Mouse (Mus musculus): ENCODE data around the gene Plekha7. TPM values are rescaled to one million over a fixed set of nuclear protein-coding genes. Genes with fewer than 3 reads are reported as not detected.

Gene Plekha7
- polyA plus RNA-seq, 1 experiment = 4.8 TPM

DNA sequence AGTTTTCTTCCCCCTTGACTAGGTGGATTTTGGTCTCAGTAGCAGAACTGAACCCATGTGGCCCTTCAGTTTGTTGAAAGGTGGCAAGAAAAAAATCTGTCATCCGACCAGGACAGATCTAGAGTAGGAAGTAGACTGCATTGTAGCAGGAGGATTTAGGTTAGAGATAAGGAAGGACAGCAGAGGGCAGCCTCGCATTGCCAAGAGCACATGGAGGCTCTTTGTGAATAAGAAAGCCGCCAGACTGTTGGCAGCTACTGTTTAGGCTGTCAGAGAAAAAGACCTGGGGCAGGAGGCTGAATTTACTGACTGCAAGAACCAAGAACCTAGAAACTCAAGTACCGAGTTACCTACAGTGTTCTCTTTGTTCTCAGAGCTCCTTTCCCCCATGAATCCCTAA lies 176.8 kb downstream of the Plekha7 start:
- TF ChIP-seq CTCF (IDR thresholded peaks at IDR 0.05; ENCODE audit: control insufficient read depth, insufficient read depth, low read length) = no peak
- no peak for TF ChIP-seq POLR2A (IDR thresholded peaks at IDR 0.05; ENCODE audit: borderline replicate concordance, control insufficient read depth, low read depth, low read length)
- H3K4me3 ChIP-seq (replicated peaks; ENCODE audit: control insufficient read depth, low read depth, low read length) = no peak overlapping the region
- 19% methylated on average over 4 of the region's 4 CpGs for WGBS

DNA sequence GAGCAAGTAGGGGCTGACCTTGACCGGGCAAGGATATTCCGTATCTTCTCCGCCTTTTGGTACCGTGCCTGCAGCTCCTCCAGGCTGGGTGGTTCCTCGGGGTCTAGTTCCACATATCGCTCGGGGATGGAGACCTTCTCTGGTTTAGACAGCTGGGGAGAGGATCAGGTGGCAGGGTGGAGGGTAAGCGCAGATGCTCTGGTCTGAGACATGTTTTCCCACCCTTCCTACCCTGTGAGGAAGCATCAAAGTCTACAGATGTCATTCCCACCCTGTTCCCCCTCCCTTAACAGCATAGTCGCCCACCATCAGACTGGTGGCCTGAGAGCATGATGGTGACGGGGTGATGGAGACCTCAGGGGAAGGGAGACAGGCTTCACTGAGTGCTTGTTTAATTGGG lies 178.8 kb downstream of the Plekha7 start:
- WGBS = 82% methylated on average over 10 of the region's 10 CpGs
- no peak for TF ChIP-seq CTCF (IDR thresholded peaks at IDR 0.05; ENCODE audit: control insufficient read depth, insufficient read depth, low read length)
- no peak for TF ChIP-seq POLR2A (IDR thresholded peaks at IDR 0.05; ENCODE audit: borderline replicate concordance, control insufficient read depth, low read depth, low read length)

More for the DNA sequence above, 176.8 kb downstream of the Plekha7 start:
- Histone ChIP-seq H3K4me1 (ENCODE audit: control insufficient read depth, insufficient read depth, low read length) (no peaks in the 10 kb centered on the region; the same call in none of the 2 replicates), H3K27ac (ENCODE audit: control insufficient read depth, insufficient read depth, low read depth, low read length, poor library complexity) (no peak overlapping the region)

DNA sequence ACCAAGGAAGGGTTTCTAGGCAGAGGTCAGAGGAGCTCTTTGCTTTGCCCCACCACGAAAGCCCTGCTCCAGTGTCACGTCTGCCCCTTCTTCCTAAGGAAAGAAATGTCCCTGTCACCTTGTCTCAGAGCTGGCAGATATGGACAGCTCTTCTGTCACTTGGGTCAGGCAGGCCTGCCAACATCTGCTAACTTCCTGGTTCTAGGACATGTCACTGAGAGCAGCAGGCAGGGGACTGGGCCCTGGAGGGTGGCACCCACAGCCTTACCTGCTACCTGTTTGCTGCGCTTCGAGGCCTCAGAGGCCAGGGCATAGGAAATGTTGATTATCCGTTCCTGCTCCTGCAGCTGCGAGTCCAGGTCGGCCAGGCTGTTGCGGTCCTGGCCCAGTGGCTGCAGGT lies 179.9 kb downstream of the Plekha7 start:
- no peak for TF ChIP-seq POLR2A (IDR thresholded peaks at IDR 0.05; ENCODE audit: borderline replicate concordance, control insufficient read depth, low read depth, low read length)
- Histone ChIP-seq H3K4me1 (ENCODE audit: control insufficient read depth, insufficient read depth, low read length) (no peaks in the 10 kb centered on the region; the same call in none of the 2 replicates), H3K27ac (ENCODE audit: control insufficient read depth, insufficient read depth, low read depth, low read length, poor library complexity) (no peak overlapping the region), H3K4me3 (replicated peaks; ENCODE audit: control insufficient read depth, low read depth, low read length) (no peak overlapping the region)
- WGBS = 80% methylated on average over 8 of the region's 8 CpGs

More for the DNA sequence above, 178.8 kb downstream of the Plekha7 start:
- Histone ChIP-seq H3K4me1 (ENCODE audit: control insufficient read depth, insufficient read depth, low read length) (no peaks in the 10 kb centered on the region; the same call in none of the 2 replicates), H3K27ac (ENCODE audit: control insufficient read depth, insufficient read depth, low read depth, low read length, poor library complexity) (no peak overlapping the region), H3K4me3 (replicated peaks; ENCODE audit: control insufficient read depth, low read depth, low read length) (no peak overlapping the region)

DNA sequence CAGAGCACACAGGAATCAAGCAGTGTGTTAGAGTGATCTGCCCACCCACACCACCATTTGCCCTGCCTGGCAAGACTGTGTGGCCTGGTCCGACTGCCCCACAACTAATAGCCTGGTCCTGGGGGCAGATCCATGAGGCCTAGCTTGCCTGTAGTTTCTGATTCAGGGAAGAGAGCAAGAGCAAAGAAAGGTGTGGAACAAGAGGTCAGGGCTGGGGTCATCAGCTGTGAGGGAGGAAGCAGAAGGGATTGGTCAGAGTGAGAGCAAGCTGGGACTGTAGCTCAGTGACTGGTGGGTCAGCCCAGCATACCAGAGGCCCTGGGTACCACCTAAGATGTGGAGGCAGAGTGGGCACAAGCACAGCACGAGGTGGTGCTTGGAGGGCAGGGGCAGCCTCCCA lies 181.1 kb downstream of the Plekha7 start:
- no peaks in the 10 kb centered on the region; the same call in none of the 2 replicates for H3K4me1 ChIP-seq (ENCODE audit: control insufficient read depth, insufficient read depth, low read length)
- H3K27ac ChIP-seq (ENCODE audit: control insufficient read depth, insufficient read depth, low read depth, low read length, poor library complexity) = no peak overlapping the region
- no peak overlapping the region for H3K4me3 ChIP-seq (replicated peaks; ENCODE audit: control insufficient read depth, low read depth, low read length)
- WGBS = 81% methylated on average over 2 of the region's 2 CpGs
- TF ChIP-seq POLR2A (IDR thresholded peaks at IDR 0.05; ENCODE audit: borderline replicate concordance, control insufficient read depth, low read depth, low read length) (no peak), CTCF (IDR thresholded peaks at IDR 0.05; ENCODE audit: control insufficient read depth, insufficient read depth, low read length) (no peak)

DNA sequence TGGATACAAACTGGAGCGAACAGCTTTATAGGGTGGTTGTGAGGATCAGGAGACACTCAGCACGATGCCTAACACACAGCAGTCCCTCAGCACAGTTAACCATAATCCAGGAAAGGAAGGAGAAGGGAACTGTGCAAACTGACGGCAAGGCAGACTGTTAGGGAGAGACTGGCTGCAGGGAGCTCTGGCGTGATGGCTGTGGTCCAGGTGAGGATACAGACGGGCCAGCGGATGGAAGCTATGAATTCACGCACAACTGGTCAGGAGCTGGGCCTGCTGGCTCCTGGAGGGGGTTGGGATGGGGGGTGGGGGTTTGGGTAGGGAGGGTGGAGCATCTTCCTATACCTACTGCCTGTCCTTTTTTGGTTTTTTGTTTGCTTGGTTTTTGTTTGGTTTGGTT lies 182.5 kb downstream of the Plekha7 start:
- Histone ChIP-seq H3K4me1 (ENCODE audit: control insufficient read depth, insufficient read depth, low read length) (no peaks in the 10 kb centered on the region; the same call in none of the 2 replicates), H3K27ac (ENCODE audit: control insufficient read depth, insufficient read depth, low read depth, low read length, poor library complexity) (no peak overlapping the region), H3K4me3 (replicated peaks; ENCODE audit: control insufficient read depth, low read depth, low read length) (no peak overlapping the region)
- WGBS = 82% methylated on average over 7 of the region's 7 CpGs
- TF ChIP-seq POLR2A (IDR thresholded peaks at IDR 0.05; ENCODE audit: borderline replicate concordance, control insufficient read depth, low read depth, low read length) = no peak
- TF ChIP-seq CTCF (IDR thresholded peaks at IDR 0.05; ENCODE audit: control insufficient read depth, insufficient read depth, low read length) = no peak

DNA sequence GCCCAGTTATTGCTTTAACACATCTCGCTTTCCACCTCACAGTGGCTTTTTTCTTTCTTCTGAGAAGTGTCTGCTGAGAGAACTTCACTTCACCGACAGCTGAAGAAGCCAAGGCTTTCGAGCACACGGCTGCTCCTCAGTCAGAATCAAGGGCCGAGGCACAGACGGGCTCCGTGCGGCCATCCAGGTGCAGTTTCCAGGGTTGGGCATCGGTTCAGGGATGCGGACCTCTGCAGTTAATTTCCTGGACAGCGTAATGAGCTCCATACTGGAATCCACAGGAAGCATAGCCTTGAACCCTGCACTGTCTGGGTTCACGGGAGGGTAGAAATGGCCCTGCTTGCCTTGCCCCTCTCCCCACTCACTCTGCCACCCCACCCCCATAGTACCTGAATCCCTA lies 184.1 kb downstream of the Plekha7 start:
- 83% methylated on average over 12 of the region's 12 CpGs for WGBS
- no peaks in the 10 kb centered on the region; the same call in none of the 2 replicates for H3K4me1 ChIP-seq (ENCODE audit: control insufficient read depth, insufficient read depth, low read length)
- no peak overlapping the region for H3K27ac ChIP-seq (ENCODE audit: control insufficient read depth, insufficient read depth, low read depth, low read length, poor library complexity)
- H3K4me3 ChIP-seq (replicated peaks; ENCODE audit: control insufficient read depth, low read depth, low read length) = no peak overlapping the region
- TF ChIP-seq POLR2A (IDR thresholded peaks at IDR 0.05; ENCODE audit: borderline replicate concordance, control insufficient read depth, low read depth, low read length) (no peak), CTCF (IDR thresholded peaks at IDR 0.05; ENCODE audit: control insufficient read depth, insufficient read depth, low read length) (no peak)

DNA sequence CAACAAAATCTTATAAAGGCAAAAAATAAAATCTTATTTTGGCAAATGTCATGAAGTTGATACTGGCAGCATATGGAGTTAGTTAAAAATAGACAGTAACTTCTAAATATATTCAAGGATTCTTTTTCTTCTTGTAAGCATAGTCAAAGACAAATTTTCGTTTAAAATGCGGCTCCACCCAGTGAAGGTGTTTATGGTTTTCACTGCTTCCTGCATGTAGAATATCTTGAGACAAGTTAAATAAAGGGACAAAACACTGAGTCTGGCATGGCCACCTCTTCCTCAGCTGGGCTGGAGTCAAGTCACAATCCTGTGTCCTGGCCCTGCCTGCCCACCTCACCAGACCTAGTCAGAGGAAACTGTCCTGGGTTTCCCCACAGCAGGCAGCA lies 184.6 kb downstream of the Plekha7 start:
- H3K4me3 ChIP-seq (replicated peaks; ENCODE audit: control insufficient read depth, low read depth, low read length) = no peak overlapping the region
- WGBS = 62% methylated on average over 2 of the region's 2 CpGs
- no peak overlapping the region for H3K27ac ChIP-seq (ENCODE audit: control insufficient read depth, insufficient read depth, low read depth, low read length, poor library complexity)
- no peak for TF ChIP-seq CTCF (IDR thresholded peaks at IDR 0.05; ENCODE audit: control insufficient read depth, insufficient read depth, low read length)
- TF ChIP-seq POLR2A (IDR thresholded peaks at IDR 0.05; ENCODE audit: borderline replicate concordance, control insufficient read depth, low read depth, low read length) = no peak
- no peaks in the 10 kb centered on the region; the same call in none of the 2 replicates for H3K4me1 ChIP-seq (ENCODE audit: control insufficient read depth, insufficient read depth, low read length)

DNA sequence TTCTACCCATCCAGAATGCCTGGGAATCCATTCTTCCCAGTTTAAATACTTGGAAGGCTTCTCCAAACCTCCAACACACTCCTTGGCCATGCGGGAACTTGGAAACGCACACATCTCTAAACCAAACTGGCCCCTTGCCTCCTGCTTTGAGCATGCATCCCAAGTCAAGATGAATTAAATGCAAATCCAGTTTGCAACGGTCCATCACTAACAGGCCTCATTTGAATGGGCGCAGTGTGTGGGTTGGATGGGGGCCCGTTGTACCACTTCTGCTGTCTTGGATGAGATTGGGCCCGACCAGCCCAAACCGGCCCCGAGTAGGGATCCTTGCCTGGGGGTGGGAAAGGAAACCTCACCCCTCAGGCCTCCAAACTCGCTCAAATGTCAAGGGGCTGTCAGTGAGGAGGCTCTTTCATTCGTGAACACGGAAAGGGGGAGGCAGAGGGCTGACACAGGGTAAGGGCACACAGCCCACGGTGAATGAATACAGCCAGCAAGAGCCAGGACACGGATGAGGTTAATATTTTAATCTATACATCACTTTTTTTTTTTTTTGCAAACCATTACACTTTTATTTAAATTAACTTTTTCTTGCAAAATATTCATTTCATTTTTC lies 185.1 kb downstream of the Plekha7 start:
- WGBS = 82% methylated on average over 13 of the region's 13 CpGs
- TF ChIP-seq CTCF (IDR thresholded peaks at IDR 0.05; ENCODE audit: control insufficient read depth, insufficient read depth, low read length) (no peak), POLR2A (IDR thresholded peaks at IDR 0.05; ENCODE audit: borderline replicate concordance, control insufficient read depth, low read depth, low read length) (no peak)

DNA sequence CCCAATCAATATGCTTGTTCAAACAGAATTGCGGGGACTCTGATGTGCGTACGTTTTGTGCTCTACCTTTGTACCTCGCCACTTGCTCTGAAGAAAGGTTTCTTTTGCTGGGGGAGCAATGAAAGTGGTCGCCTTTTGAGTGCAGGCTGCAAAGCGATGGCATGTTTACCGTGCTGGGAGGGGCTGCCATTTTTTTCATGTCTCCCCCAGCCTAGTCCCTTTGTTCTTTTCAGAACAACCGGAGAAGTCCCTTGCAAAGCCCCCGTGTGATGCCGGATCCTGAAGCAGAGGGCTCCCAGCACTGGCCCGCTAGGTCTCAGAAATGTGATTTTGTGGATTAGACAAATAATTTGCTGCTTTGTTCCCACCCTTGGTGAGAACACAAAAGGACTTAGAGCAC lies 187.0 kb downstream of the Plekha7 start:
- WGBS = 85% methylated on average over 11 of the region's 11 CpGs
- Histone ChIP-seq H3K4me3 (replicated peaks; ENCODE audit: control insufficient read depth, low read depth, low read length) (no peak overlapping the region), H3K4me1 (ENCODE audit: control insufficient read depth, insufficient read depth, low read length) (no peaks in the 10 kb centered on the region), H3K27ac (ENCODE audit: control insufficient read depth, insufficient read depth, low read depth, low read length, poor library complexity) (no peak overlapping the region)
- TF ChIP-seq CTCF (IDR thresholded peaks at IDR 0.05; ENCODE audit: control insufficient read depth, insufficient read depth, low read length) (no peak), POLR2A (IDR thresholded peaks at IDR 0.05; ENCODE audit: borderline replicate concordance, control insufficient read depth, low read depth, low read length) (no peak)

More for the DNA sequence above, 185.1 kb downstream of the Plekha7 start:
- Histone ChIP-seq H3K4me1 (ENCODE audit: control insufficient read depth, insufficient read depth, low read length) (no peaks in the 10 kb centered on the region), H3K27ac (ENCODE audit: control insufficient read depth, insufficient read depth, low read depth, low read length, poor library complexity) (no peak overlapping the region), H3K4me3 (replicated peaks; ENCODE audit: control insufficient read depth, low read depth, low read length) (no peak overlapping the region)

Measured in bone marrow, adult 2 months (tissue).